Mouse (Mus musculus) right cerebral cortex, postnatal 25 days (tissue): ENCODE measurements around the gene Scd2.
A peak's percentile ranks its signal among the peaks of the same experiment; 100 is the strongest.
"Not testable (repeated sequence)": the region's sequence is repeated elsewhere in the genome, so short reads cannot be mapped to it uniquely, and the experiment has no call there.

ENCODE experiments used
- DNase-seq: peaks from one replicate; pipeline ENCODE4 v3.0.0; 2022

The Scd2 gene

DNA sequence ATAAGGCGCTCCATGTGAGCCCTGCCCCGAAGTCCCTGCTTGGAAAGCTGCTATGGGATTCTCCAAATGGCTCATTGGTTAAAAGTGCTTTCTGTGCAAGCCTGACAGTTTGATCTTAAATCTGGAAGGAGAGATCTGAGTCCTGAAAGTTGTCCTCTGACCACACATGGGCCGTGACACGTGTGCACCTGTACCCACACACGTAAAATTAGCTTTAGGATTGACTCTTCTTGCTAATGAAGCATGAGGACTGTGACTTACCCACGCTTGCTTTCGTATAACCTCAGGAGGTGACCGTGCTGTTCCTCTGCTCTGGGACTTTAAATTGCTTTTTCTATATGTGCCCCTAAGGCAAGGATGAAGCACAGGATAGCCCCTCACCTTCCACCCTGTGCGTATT lies 5.6 kb downstream of the Scd2 start:
- no peak for DNase-seq

DNA sequence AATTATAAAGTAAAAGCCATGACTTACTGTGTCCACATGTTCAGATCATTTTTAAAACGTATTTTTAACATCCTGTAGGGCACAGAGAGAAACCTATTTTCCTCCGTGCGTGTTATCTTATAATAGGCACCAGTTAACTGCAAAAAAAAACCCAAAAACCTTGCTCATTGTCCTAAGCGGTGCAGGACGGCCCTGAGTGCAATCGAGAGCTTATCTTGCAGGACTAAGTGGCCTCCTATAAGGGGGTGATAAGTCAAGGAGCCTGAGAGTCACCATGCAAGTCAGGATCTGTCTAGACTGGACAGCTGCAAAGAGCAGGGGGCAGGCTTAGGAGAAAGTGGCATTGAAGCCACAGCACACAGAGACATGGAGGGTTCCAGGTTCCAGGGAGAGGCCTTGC lies 6.4 kb downstream of the Scd2 start:
- no peak for DNase-seq

DNA sequence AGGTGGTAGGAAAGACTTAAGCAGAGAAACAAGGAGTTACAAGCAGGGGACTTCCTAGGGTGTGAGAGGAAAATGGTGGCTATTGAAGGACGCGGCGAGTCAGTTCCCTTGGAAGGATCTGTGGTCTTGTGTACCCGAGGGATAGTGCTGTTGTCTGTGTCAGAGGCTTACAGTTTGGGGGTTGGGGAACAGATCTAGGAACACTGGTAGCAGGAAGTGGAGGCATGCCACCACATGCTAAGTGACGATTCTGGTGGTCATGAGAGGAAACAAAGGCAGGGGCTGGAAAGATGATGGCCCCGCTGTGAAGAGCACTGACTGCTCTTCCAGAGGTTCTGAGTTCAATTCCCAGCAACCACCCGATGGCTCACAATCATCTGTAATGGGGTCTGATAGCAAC lies 7.0 kb downstream of the Scd2 start:
- DNase-seq: no peak

DNA sequence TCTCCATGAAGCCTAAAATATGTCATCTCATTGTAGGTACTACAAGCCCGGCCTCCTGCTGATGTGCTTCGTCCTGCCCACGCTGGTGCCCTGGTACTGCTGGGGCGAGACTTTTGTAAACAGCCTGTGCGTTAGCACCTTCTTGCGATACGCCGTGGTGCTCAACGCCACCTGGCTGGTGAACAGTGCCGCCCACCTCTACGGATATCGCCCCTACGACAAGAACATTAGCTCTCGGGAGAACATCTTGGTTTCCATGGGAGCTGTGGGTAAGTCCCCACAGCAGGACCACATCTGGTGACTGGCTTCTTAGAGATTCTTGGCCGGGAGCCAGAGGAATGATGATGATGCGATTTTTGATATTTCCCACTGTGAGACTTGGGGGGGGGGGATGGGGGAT lies 7.7 kb downstream of the Scd2 start:
- DNase-seq: no peak

DNA sequence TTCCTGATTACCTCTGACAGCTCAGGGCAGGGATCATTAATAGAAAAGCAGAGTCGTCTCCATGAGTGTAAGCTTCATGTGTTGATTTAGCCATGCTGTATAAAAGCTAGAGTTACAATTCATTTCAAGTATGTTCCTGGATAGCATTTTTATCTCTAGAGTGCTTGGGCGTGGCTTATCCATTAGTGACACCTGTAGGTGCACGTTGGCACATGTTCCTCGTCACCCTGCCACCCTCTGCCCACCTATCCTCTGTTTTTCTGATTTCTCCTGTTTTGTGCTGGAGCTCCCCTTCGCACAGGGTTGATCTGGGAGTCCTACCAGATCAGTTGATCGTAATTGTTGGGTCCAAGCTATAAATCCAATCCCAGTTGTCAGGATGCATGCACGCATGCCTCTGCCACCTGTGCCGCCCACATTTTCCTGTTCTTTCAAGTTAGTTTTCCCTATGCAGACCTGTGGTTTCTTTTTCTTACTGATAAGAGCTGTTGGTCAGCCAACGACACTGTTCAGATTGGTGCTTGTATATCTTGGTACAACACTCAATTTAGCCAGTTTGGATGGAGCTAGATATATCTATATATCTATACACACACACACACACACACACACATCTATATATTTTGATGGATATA lies 8.3 kb downstream of the Scd2 start:
- no peak for DNase-seq

DNA sequence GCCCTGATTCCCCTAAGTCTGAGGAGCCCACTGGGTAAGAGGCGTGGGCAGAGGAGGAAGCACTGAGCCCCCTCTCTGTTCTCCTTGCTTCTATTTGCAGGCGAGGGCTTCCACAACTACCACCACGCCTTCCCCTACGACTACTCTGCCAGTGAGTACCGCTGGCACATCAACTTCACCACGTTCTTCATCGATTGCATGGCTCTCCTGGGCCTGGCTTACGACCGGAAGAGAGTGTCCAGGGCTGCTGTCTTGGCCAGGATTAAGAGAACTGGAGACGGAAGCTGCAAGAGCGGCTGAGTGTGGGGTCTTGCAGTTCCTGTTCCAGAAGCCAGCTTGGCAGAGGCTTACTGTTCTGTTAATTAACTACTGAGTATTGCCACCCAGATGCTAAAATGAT lies 9.4 kb downstream of the Scd2 start:
- DNase-seq: no peak

DNA sequence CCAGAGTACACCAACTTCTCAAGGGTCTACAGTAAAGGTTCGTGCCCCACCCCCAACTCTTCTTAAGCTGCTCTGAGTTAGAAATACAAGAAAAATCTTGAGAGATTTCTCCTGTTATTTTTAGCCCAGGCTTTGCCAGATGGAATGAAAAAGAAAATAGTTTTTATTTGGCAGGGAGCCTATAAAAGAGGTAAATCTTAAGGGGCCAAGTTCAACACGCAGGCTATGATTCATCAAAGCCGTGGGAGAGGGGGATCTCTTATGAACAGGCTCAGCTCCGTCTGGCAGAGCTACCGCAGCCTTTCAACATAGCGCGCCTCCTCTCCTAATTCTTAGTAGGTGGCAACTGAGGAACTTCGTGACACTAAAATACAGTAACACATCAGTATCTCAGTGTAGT lies 10.0 kb downstream of the Scd2 start:
- DNase-seq: no peak

DNA sequence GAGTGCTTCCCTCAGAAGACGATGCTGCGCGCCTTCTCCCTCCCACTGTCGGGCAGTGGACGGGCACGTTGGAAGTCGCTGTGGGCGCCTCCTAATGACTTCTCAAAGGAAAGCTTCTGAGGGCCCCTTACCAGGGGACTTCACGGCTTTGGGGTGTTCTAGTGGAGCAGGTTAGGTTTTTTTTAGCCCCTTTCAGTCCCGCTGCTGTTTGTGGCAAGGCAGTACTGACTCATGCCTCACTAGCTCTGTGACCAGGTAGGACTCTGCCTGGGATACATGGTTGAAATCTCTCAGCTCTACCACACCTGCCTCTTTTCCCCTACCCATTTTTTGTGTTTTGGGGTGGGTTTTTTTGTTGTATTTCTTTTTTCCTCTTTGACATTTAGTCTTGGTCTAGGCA lies 10.9 kb downstream of the Scd2 start:
- DNase-seq: no peak

DNA sequence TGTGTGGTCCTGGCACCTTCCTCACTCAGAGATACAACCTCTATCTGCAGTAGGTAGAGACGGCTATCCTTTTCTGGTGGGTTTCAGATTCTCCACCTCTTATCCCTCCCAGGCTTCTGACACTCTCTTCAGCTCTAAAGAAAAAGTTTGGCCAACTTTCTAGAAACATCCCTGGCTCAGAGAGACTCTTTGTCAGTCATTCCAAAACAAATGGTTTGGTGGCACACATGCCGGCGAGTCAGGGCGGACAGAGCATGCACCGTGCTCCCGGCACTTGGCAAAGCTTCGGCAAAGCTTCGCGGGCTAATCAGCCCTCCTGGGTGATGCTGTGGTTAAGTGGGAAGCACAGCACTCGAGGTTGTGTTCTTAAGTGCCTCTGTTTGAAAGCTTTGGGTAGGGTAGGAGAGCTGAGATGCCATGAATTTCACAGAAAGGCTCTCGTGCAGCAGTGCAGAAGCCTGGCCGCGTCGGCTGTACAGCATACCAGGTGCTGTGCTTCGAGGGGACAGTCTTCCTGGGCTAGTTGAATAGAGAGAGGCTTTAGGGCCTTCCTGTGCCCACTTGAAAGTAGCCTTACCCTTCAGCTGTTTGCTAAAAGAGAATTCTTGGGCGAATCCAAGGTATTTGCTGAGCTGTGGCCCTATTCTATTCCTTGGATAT lies 11.5 kb downstream of the Scd2 start:
- no peak for DNase-seq

DNA sequence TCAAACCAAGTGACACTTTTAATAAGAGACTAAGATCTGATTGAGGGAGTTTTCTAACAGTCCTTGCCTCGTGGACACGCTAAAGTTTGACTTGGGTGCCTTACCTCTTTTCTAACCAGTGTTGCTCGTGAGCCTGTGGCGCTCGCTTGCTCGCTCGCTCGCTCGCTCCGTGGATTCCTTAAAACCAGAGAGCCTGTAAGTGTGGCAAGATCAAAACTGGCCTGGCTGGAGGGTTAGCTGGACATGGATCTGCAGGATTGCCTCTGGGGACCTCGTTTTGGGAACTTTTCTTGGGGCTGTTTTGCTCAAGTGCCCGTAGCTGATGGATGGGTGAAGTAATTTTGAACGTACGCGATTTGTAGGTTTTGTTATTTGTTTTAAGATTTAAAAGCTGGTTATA lies 12.2 kb downstream of the Scd2 start:
- DNase-seq: no peak

DNA sequence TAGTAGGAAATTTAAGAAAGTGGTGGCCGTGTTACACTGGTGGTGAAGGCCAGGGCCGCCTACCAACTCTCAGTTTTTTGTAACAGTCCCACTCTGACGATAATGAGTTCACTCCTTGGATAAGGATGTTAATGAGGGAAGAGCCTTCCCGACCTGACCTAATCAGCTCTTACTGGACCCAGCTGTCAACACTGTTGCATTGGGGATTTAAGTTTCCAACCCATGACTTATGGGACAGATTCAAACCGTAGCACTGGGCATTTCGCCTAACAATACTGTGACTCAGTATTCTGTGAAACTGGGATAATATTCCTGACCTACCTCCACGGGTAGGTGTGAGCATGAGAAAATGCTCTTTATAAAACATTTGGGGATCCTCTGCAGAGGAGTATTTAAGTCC lies 12.7 kb downstream of the Scd2 start:
- DNase-seq: no peak

DNA sequence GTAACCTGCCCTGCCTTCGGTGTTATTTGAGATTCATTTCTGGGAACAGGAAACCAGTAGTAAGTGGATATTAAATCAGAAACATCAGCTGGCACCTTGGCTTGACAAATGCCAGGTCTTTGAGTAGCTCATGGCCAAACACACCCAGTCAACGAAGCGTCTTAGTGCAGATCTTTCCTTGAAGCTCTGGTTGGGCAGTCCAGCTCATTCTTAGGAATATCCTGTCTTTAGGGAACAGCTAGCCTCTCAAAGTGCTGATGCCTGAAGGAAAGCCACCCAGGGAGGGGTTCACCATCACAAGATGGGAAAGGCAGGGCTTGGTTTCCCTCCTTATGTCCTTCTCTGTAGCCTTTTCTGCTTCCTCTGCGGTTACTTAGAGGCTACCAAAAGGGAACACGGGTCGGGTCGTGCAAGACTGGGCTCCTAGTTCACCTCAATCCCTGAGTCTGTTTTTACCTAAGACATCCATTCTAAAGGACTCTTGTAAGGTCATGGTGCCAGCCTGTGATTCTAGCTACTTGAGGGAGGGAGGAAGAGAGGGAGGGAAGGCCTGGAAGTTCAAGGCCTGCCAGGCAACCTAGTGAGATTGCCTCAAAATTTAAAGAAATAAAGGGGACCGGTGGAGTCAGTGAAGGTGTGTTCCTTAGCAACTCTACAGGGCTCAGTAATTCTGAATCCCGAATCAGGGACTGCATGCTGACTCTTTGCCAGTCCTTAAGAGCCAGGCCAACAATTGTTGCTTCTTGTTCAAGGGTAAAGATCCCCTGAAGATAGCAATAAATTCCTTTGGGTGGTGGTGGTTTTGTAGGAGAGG lies 13.8 kb downstream of the Scd2 start:
- no peak for DNase-seq

DNA sequence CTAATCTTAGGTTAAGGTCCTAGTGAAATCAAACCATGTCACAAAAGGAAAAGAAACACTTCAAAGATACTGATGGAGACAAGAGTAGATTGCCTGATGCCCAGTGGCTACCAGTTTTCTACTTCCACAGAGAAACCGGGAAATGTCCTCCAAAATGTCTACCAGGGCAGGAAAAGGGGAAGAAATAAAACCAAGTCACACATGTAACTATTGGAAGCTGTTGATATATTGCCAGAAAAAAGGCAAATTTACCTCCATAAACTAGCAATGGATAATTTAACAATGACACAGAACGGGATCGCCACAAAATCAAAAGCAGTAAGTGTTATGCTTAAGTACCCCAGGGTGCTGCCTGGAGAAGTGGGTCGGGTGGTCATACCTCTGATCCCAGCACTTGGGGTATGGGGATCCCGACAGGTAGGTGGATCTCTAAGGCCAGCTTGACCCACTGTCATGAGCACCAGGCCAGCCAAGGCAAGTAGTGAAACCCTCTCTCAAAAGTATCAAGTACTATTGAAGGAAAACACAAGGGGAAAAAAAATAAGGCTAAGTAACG lies 14.5 kb downstream of the Scd2 start:
- no peak for DNase-seq

DNA sequence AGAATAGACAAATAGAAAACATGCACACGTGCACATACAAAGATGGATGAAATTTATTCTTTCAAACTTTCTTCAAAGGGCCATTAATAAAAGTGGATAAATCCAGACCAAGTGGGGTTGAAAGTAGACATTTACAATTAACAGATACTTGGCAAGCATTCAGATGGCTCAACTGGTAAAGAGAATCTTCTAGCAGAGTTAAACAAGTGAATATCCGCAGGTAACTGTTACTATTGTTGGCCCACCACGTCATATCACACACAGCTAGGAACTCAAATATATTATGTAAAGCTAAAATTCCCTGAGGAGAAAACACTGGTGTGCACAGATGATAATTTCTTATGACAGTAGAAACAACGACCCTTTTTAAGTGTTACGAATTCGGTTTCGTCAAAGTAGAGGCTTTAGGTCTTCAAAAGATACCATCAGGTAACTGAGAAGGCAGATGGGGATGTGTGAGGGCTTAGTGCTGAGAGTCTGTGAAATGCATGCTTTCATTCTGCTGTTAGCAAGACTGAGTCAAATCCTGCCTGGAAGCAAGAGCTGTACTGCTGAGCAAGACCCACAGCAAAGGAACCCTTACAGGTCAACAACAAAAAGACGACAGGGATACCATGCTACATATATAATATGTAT lies 15.3 kb downstream of the Scd2 start:
- no peak for DNase-seq

DNA sequence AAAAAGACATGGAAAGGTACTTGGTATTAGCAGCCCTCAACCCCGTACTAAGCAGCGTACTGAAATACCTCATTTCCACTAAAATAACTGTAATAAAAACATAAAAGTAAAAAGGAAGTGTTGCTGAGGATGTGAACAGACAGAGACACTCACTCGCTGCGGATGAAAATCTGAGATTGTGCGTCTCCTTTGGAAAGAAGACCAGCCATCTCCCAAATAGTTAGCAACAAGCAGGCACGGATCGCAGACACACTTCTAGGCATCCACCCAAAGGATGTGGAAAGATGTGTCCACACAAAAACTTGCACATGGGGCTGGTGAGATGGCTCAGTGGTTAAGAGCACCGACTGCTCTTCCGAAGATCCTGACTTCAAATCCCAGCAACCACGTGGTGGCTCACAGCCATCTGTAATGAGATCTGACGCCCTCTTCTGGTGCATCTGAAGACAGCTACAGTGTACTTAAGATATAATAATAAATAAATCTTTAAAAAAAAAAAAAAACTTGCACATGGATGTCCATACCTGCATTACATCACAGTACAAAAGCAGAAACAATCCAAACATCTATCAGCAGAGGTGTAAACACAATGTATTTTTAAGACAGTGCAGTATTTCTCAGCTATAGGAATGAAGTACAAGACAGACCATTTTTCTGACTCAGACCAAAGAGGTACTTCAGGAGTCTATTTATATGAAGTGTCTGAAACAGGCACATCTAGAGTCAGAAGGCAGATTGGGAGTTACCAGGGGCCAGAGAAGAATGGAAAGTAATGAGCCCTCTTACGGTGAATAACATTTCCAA lies 16.1 kb downstream of the Scd2 start:
- DNase-seq: no peak

DNA sequence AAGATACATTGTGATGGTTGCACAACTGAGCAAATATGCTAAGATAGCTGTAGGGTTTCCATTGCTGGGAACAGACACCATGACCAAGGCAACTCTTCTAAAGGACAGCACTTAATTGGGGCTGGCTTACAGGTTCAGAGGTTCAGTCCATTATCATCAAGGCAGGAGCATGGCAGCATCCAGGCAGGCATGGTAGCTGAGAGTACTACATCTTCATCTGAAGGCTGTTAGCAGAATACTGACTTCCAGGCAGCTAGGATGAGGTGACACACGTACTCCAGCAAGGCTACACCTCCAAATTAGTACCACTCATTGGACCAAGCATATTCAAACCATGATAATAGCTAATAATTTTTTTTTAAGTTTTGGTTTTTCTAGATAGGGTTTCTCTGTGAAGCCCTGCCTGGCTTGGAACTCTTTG lies 16.7 kb downstream of the Scd2 start:
- not testable (repeated sequence) for DNase-seq

DNA sequence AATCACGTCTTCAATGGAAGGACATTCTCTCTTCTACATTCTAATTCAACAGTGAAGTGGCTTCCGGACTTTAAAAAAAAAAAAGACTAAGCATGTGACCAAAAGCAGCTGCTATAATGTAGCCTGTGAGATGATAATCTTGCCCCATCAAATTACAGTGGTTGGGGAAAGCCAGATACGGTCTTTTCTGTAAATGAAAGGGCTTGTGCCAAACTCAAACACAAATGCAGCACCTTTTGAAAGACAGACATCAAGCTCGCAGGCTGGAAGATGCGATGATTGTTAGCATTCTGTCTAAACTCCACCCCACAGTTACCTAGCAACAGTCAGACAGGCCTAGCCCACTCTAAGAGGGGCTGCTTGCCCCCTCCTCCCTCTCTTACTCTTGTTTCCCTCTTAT lies 17.3 kb downstream of the Scd2 start:
- no peak for DNase-seq

DNA sequence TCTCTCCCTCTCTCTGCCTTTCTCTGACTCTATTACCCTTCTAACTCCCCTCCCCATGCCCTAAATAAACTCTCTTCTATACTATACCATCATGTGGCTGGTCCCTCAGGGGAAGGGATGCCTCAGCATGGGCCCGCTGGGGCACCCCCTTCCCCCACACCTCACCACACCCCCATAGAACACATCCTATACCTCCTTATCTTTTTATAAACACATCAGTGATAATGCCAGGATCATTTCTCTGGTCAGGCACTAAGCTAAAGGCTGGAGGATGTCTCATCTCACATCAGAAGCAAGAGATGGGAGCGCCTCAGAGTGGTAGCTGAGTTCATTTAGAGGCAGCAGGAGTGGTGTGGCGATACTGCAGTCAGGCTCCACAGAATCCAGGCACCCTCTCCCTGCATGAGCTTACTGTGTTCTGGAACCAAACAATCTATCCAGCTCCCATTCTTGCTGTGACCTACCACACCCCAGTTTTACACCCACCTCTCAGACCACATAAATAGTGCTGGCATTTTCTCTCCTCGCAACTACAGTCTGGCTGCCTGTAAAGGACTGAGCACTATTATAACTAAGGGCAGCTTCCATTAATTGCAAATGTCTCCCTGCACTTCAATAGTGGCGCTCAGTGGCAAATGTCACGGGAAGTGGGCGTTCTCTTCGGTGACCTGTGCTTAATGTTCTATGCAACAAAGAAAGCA lies 18.0 kb downstream of the Scd2 start:
- no peak for DNase-seq

DNA sequence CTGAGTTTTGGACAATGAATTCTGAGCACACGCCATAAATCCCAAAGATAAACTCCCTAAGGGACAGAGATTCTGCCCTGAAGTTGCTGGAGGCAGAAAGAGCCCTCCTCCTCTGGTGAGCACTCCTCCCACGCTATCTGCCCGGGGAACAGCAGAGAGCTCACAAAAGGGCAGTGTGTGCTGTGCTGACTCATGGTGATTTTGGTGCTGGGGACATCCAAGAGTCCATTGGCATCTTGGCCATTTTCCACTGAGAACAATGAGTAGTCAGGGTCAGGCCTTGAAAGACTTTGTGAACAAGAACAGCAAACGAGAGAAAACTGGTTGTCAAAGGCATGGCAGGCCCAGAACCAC lies 18.5 kb downstream of the Scd2 start:
- DNase-seq: no peak

DNA sequence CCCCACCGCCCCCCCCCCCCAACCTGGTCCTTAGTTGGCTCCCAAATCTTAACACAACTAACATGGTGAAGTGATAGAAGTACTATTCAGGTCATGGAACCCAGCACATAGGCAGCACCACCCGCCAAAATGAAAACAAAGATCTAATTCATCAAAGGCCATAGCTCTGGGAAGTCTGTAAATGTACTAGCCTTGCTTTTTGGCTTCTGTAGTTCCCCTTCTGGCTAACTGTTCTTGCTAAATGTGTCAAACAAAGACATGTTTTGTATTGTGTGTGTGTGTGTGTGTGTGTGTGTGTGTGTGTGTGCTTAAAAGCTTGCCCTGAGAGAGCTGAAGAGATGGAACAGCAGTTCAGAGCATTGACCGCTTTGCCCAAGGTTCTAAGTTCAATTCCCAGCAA lies 19.6 kb downstream of the Scd2 start:
- DNase-seq: no peak

DNA sequence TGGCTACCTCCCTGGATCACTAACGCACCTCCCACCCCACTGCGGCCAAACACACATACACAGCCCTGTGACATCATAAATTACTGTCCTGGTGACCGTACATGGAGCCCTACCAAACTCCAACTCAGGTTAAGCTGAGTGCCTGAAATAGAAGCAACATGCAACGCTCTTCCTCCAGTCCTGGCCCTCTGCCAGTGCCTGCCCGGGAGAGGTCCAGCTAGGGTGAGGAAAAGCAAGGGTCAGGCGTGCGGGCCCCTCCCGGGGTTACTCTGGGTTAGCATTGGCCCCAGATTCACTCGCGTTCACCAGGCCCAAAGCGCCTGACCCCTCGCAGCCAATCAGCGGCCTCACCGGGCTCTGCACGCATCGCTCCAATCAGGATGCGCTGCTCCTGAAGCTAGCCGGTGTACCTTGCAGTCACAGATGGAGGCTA lies 20.9 kb downstream of the Scd2 start:
- DNase-seq: peak; percentile 83

DNA sequence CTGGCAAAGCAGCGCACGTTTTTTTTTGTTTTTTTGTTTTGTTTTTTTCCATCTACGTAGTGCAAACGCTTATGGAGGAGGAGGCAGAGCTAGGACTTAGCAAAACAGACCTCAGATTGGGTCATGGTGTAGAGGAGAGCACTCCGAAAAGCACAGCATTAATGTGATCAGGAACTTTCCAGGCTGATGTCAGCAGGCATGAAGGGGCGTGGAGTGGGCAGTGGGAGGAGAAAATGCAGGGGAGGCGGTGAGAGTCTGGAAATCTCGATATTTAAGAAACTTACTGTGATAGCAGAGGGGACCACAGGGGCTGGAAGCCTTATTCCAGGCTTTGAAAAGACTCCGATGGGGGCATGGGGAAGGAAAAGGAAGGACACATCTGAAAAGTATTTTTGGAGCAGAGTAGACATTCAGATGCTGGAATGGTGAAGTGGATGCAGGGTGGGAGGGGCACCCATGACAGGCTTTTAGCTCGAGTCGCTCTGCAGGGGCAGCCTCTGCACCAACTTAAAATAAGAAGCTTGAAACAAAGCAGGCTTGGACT lies 21.5 kb downstream of the Scd2 start:
- DNase-seq: no peak
